In genomic region chr2:170193211-170193610, GRCm38 (mm10) we compare ENCODE assay signal across 7 mouse cellular contexts. TPM values are rescaled to one million over a fixed set of nuclear protein-coding genes. Genes with fewer than 3 reads are reported as not detected.
A peak's percentile ranks its signal among the peaks of the same experiment; 100 is the strongest.
DNase-seq lines count a peak whose midpoint lies in the region; ATAC-seq and TF ChIP-seq lines count a peak whose summit lies in the region.

No protein-coding gene starts in this region.

- peak overlapping the region; percentile 37 for H3K4me2 ChIP-seq in lung, postnatal 0 days (replicated peaks; ENCODE audit: low read depth, low read length)
- peak overlapping the region; percentile 46 for H3K4me2 ChIP-seq in embryonic facial prominence, embryonic 14.5 days (ENCODE audit: low read depth, low read length)
- H3K4me2 ChIP-seq in neural tube, embryonic 12.5 days (replicated peaks) = peak overlapping the region; percentile 54

- 0 out of 2 replicates have a peak overlapping the region, but pooled peaks have one; percentile 12 for H3K9ac ChIP-seq in lung, postnatal 0 days (replicated peaks; ENCODE audit: low read depth)
- 0 out of 2 replicates have a peak overlapping the region, but pooled peaks have one; percentile 14 for H3K9ac ChIP-seq in embryonic facial prominence, embryonic 14.5 days (ENCODE audit: low read depth, low read length)
- H3K9ac ChIP-seq in neural tube, embryonic 12.5 days = no peak overlapping the region

- no peaks in the 10 kb centered on the region for H3K9me3 ChIP-seq in lung, postnatal 0 days (ENCODE audit: low read length)
- no peaks in the 10 kb centered on the region for H3K9me3 ChIP-seq in embryonic facial prominence, embryonic 14.5 days (ENCODE audit: control insufficient read depth, low read length)
- H3K9me3 ChIP-seq in limb, embryonic 10.5 days (replicated peaks) = no peaks in the 10 kb centered on the region
- H3K9me3 ChIP-seq in neural tube, embryonic 12.5 days = no peaks in the 10 kb centered on the region

- 0 out of 2 replicates have a peak, but pooled peaks have one; percentile 14 for ATAC-seq in lung, postnatal 0 days
- peak; percentile 62; the same call in 1 of the 2 replicates for ATAC-seq in embryonic facial prominence, embryonic 14.5 days (ENCODE audit: low read depth)
- peak; percentile 82 for ATAC-seq in neural tube, embryonic 12.5 days (ENCODE audit: low FRiP score, low read depth)

- 7% methylated on average over 10 of the region's 10 CpGs for WGBS in lung, postnatal 0 days
- 3% methylated on average over 10 of the region's 10 CpGs for WGBS in embryonic facial prominence, embryonic 14.5 days
- WGBS in limb, embryonic 10.5 days = 4% methylated on average over 10 of the region's 10 CpGs
- WGBS in neural tube, embryonic 12.5 days = 8% methylated on average over 10 of the region's 10 CpGs

- peak overlapping the region; percentile 68 for H3K27ac ChIP-seq in lung, postnatal 0 days (ENCODE audit: low read length)
- no peak overlapping the region for H3K27ac ChIP-seq in embryonic facial prominence, embryonic 14.5 days (replicated peaks; ENCODE audit: low read depth, low read length)
- peak overlapping the region; percentile 22 for H3K27ac ChIP-seq in limb, embryonic 10.5 days
- no peak overlapping the region for H3K27ac ChIP-seq in neural tube, embryonic 12.5 days

- peaks cover 9% of the 10 kb centered on the region for H3K4me1 ChIP-seq in lung, postnatal 0 days (ENCODE audit: insufficient read depth, low read depth, low read length)
- H3K4me1 ChIP-seq in embryonic facial prominence, embryonic 14.5 days (ENCODE audit: control insufficient read depth, insufficient read depth, low read length) = peaks cover 11% of the 10 kb centered on the region
- H3K4me1 ChIP-seq in limb, embryonic 10.5 days = peaks cover 26% of the 10 kb centered on the region
- peaks cover 6% of the 10 kb centered on the region; the same call in 1 of the 2 replicates for H3K4me1 ChIP-seq in neural tube, embryonic 12.5 days

- DNase-seq in lung, postnatal 0 days (ENCODE audit: low spot score) = peak; percentile 51
- DNase-seq in lung, postnatal 25 days (ENCODE audit: low spot score) = no peak
- no peak for DNase-seq in embryonic facial prominence, embryonic 14.5 days (ENCODE audit: low spot score)
- DNase-seq in limb, embryonic 10.5 days (ENCODE audit: low spot score) = no peak
- no peak for DNase-seq in cerebellum, adult 11-12 months
- DNase-seq in gastrocnemius, postnatal 36 days = no peak

- no peaks in the 10 kb centered on the region for H3K27me3 ChIP-seq in lung, postnatal 0 days (replicated peaks; ENCODE audit: insufficient read depth, low read length)
- H3K27me3 ChIP-seq in embryonic facial prominence, embryonic 14.5 days (replicated peaks; ENCODE audit: control insufficient read depth, insufficient read depth, low read length) = no peaks in the 10 kb centered on the region
- H3K27me3 ChIP-seq in limb, embryonic 10.5 days (ENCODE audit: low read depth, poor library complexity, severe bottlenecking) = no peaks in the 10 kb centered on the region
- no peaks in the 10 kb centered on the region for H3K27me3 ChIP-seq in neural tube, embryonic 12.5 days (replicated peaks)

- H3K4me3 ChIP-seq in lung, postnatal 0 days (ENCODE audit: low read depth, low read length) = 0 out of 2 replicates have a peak overlapping the region, but pooled peaks have one; percentile 10
- H3K4me3 ChIP-seq in embryonic facial prominence, embryonic 14.5 days (ENCODE audit: low read depth, low read length) = peak overlapping the region; percentile 10; the same call in 1 of the 2 replicates
- peak overlapping the region; percentile 39 for H3K4me3 ChIP-seq in limb, embryonic 10.5 days
- peak overlapping the region; percentile 19; the same call in 1 of the 2 replicates for H3K4me3 ChIP-seq in neural tube, embryonic 12.5 days

- H3K36me3 ChIP-seq in lung, postnatal 0 days (ENCODE audit: insufficient read depth, low read length) = no peaks in the 10 kb centered on the region
- H3K36me3 ChIP-seq in embryonic facial prominence, embryonic 14.5 days (ENCODE audit: control insufficient read depth, insufficient read depth, low read length) = no peaks in the 10 kb centered on the region
- H3K36me3 ChIP-seq in limb, embryonic 10.5 days = no peaks in the 10 kb centered on the region
- H3K36me3 ChIP-seq in neural tube, embryonic 12.5 days = no peaks in the 10 kb centered on the region

- TF ChIP-seq EP300 in lung, postnatal 0 days (IDR thresholded peaks at IDR 0.05) = no peak

- TF ChIP-seq CTCF in lung, postnatal 0 days (IDR thresholded peaks at IDR 0.05) = no peak

- intact Hi-C loops in gastrocnemius, postnatal 36 days (cut with DNase I) = no loop called here

RNA-seq across cellular contexts. Expression of gene Zfp217, which starts 45.3 kb away (rescaled TPM):
- 4.0 and 4.4 TPM in 2 replicates for polyA plus RNA-seq in lung, postnatal 0 days (2015; fragmentation: Nextera tagmentation; extraction: Ambion mirVana)
- polyA plus RNA-seq in embryonic facial prominence, embryonic 14.5 days (2014; fragmentation: Nextera tagmentation; extraction: Ambion mirVana) = 3.6 and 3.9 TPM in 2 replicates
- polyA plus RNA-seq in limb, embryonic 10.5 days (2016; fragmentation: Nextera tagmentation; extraction: Ambion mirVana) = 3.9 and 4.1 TPM in 2 replicates
- polyA plus RNA-seq in neural tube, embryonic 12.5 days (2016; fragmentation: Nextera tagmentation; extraction: Ambion mirVana) = 2.3 and 2.5 TPM in 2 replicates
- total RNA-seq in gastrocnemius, postnatal 36 days (2021) = 1 to 10 TPM; 4.3 to 5.7 TPM

Comparison
In these comparisons a context has a peak if more than half of its experiments do, and no peak if none do; other contexts are left out.
1. ATAC-seq: peak in every context shown above with its lines; median percentile 82 in neural tube, embryonic 12.5 days; 62 in embryonic facial prominence, embryonic 14.5 days; 14 in lung, postnatal 0 days.
2. H3K27ac ChIP-seq: peak in lung, postnatal 0 days (single experiment) and limb, embryonic 10.5 days (single experiment); none in embryonic facial prominence, embryonic 14.5 days (single experiment) and neural tube, embryonic 12.5 days (single experiment).
3. Peak in every context shown above with its lines, with median percentiles within 50 percentile points of each other: H3K4me2 ChIP-seq and H3K4me3 ChIP-seq.